Mouse (Mus musculus) stomach, embryonic 14.5 days (tissue): ENCODE measurements at regions not wholly inside any gene's neighbourhood (a gene's known extent, or its start where the extent isn't known, plus 50 kb on each side); places are given as distances from the start of the nearest gene placed in this dataset.

Source experiments
- ATAC-seq: fragments of 200-750 bp; cut with Nextera tagmentation; 2 replicates; pipeline ENCODE4 v1.8.0; 2017; ENCODE audit warnings: low read depth, moderate TSS enrichment; ENCODE audit not compliant: insufficient number of reproducible peaks, insufficient read depth, low FRiP score
- H3K27ac ChIP-seq: fragments of 300-500 bp; sonication (generic); 2 replicates; pipeline ENCODE4 v1.5.1; 2014; ENCODE audit warnings: mild to moderate bottlenecking, low read length, moderate library complexity, mixed read lengths
- H3K27me3 ChIP-seq: fragments of 300-500 bp; sonication (generic); 2 replicates; pipeline ENCODE4 v1.6.1; 2014; ENCODE audit warnings: low read length, control low read depth, mixed read lengths; ENCODE audit not compliant: control insufficient read depth, insufficient read depth
- H3K36me3 ChIP-seq: fragments of 300-500 bp; sonication (generic); 2 replicates; pipeline ENCODE4 v1.6.1; 2014; ENCODE audit warnings: mild to moderate bottlenecking, control low read depth, low read length, moderate library complexity, mixed read lengths; ENCODE audit not compliant: control insufficient read depth, insufficient read depth
- H3K4me1 ChIP-seq: fragments of 300-500 bp; sonication (generic); 2 replicates; pipeline ENCODE4 v1.6.1; 2014; ENCODE audit warnings: low read length, control low read depth, mixed read lengths; ENCODE audit not compliant: control insufficient read depth, insufficient read depth
- H3K4me2 ChIP-seq: fragments of 300-500 bp; sonication (generic); replicated peaks from 2 replicates; pipeline ENCODE4 v1.6.1; 2014; ENCODE audit warnings: low read depth, low read length, control low read depth
- H3K4me3 ChIP-seq: fragments of 300-500 bp; sonication (generic); 2 replicates; pipeline ENCODE4 v1.5.1; 2014; ENCODE audit warnings: low read depth, low read length, control low read depth
- H3K9ac ChIP-seq: fragments of 300-500 bp; sonication (generic); replicated peaks from 2 replicates; pipeline ENCODE4 v1.6.1; 2014; ENCODE audit warnings: low read depth, mild to moderate bottlenecking, control low read depth, low read length, moderate library complexity, mixed read lengths
- H3K9me3 ChIP-seq: fragments of 300-500 bp; sonication (generic); 2 replicates; pipeline ENCODE4 v1.6.1; 2016; ENCODE audit warnings: low read depth, low read length, control low read depth; ENCODE audit not compliant: control insufficient read depth
- WGBS: fragments of 180-500 bp; shearing (Covaris S2); extraction: QIAGEN DNeasy Blood & Tissue Kit; methylation state at CpG from one replicate; pipeline ENCODE4 v1.1.7; 2014; 5-methylcytosine and 5-hydroxymethylcytosine counted together

DNA sequence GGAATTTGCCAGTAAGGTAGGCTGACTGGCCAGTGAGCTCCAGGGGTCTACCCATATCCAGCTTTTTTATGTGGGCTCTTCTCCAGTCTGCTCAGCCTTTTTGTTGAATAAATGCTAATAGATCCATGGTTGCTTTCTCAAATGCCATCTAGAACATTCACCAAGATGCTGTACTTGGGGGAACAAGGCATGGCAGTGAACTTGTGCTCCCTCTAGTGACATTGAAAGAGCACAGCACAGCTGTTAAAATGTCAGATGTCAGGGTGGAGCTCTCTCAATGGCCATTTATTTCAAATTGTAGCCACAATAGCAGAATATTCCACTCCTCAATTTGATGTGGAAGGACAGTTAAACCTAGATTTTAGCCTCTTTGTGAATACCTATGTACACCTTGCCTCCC is 86.3 kb downstream of the Kcnk1 start:
- Histone ChIP-seq H3K4me3 (no peak overlapping the region), H3K4me1 (no peaks in the 10 kb centered on the region), H3K36me3 (no peaks in the 10 kb centered on the region), H3K27me3 (no peaks in the 10 kb centered on the region), H3K9me3 (no peaks in the 10 kb centered on the region), H3K9ac (no peak overlapping the region), H3K4me2 (no peak overlapping the region), H3K27ac (no peak overlapping the region)
- no peak for ATAC-seq

GRCm38 (mm10) chr8:126082827-126083226 is 87.9 kb downstream of the Kcnk1 start:
- WGBS: 85% methylated on average over 1 of the region's 1 CpGs

DNA sequence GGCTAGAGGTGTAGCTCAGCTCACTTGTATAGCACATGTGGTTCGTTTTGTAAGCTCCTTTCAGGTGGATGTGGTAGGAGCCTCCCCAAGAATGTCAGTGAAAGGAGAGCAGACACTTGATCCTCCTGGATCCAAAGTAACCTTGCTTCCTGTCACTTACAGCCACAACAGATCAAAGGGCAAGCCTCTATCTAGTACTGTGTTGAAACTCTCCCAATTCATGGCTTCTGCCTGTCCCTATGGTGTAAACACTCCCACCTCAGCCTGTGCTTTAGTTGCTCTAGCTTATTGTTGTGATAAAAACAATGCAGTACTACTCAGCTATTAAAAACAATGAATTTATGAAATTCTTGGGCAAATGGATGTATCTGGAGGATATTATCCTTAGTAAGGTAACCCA is 95.8 kb downstream of the Kcnk1 start:
- no peak overlapping the region for H3K9ac ChIP-seq
- H3K4me1 ChIP-seq: no peaks in the 10 kb centered on the region
- H3K4me3 ChIP-seq: no peak overlapping the region
- WGBS: 67% methylated on average over 1 of the region's 1 CpGs
- H3K27me3 ChIP-seq: no peaks in the 10 kb centered on the region
- no peaks in the 10 kb centered on the region for H3K36me3 ChIP-seq
- H3K4me2 ChIP-seq: no peak overlapping the region
- no peak overlapping the region for H3K27ac ChIP-seq
- peaks cover 7% of the 10 kb centered on the region; the same call in 1 of the 2 replicates for H3K9me3 ChIP-seq
- no peak for ATAC-seq

More at GRCm38 (mm10) chr8:126082827-126083226, 87.9 kb downstream of the Kcnk1 start:
- no peaks in the 10 kb centered on the region for H3K4me1 ChIP-seq
- no peak overlapping the region for H3K4me3 ChIP-seq
- no peak for ATAC-seq
- no peak overlapping the region for H3K4me2 ChIP-seq
- no peak overlapping the region for H3K9ac ChIP-seq
- H3K9me3 ChIP-seq: no peaks in the 10 kb centered on the region
- no peaks in the 10 kb centered on the region for H3K36me3 ChIP-seq
- H3K27ac ChIP-seq: no peak overlapping the region
- H3K27me3 ChIP-seq: no peaks in the 10 kb centered on the region

GRCm38 (mm10) chr8:126094005-126094404 is 99.0 kb downstream of the Kcnk1 start:
- H3K9ac ChIP-seq: no peak overlapping the region
- H3K36me3 ChIP-seq: no peaks in the 10 kb centered on the region
- no peak overlapping the region for H3K4me2 ChIP-seq
- H3K27me3 ChIP-seq: no peaks in the 10 kb centered on the region
- H3K27ac ChIP-seq: no peak overlapping the region
- H3K4me3 ChIP-seq: no peak overlapping the region
- no peaks in the 10 kb centered on the region for H3K4me1 ChIP-seq
- ATAC-seq: no peak
- 44% methylated on average over 2 of the region's 2 CpGs for WGBS
- peaks cover 4% of the 10 kb centered on the region; the same call in 1 of the 2 replicates for H3K9me3 ChIP-seq

DNA sequence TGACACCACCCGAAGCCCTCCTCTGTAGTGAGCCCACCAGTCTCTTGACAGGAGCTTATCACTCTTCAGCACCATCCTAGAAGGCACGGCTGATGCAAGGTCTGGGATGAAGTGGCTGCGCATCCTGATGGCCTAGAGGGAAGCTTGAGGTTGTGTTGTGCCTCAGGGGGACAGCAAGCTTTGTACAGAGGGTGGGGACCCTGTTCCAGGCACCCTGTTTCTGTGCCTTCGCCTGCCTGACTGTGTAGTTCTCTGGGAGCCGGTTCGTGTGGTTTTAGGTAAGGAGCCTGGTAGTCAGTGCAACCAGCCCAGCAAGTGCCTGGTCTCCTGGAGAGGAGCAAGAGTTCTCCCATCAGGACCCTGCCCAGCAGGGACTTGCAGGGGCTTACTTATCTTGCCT is 101.1 kb downstream of the Kcnk1 start:
- H3K27me3 ChIP-seq: no peaks in the 10 kb centered on the region
- H3K4me2 ChIP-seq: no peak overlapping the region
- H3K36me3 ChIP-seq: no peaks in the 10 kb centered on the region
- no peak overlapping the region for H3K27ac ChIP-seq
- no peak overlapping the region for H3K9ac ChIP-seq
- no peaks in the 10 kb centered on the region for H3K9me3 ChIP-seq
- no peak overlapping the region for H3K4me3 ChIP-seq
- no peaks in the 10 kb centered on the region for H3K4me1 ChIP-seq
- no peak for ATAC-seq
- WGBS: 64% methylated on average over 6 of the region's 6 CpGs

DNA sequence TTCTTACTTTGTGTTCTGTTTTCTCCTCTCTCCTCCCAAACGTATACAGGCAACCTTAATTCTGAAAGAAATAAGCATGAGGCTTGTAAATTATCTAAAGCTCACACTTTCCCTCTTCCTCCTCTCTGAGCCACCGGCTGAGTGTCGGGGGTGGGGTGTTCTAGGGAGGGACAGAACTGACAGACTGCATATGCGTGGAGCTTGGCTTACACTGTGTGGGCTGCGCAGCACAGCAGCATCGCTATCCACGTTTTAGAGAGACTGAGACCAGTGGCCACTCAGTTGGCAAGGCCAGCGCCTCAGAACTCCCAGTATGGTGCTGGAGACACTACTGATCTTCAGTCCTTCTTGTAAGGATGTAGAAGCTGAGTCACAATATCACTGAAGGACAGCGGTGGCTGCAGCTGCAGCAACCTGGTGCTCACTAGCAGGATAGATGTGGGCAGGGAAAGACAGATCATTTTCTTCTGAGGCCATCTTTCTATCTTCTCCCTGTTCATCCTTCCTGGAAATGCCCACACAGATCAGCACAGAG is 101.7 kb downstream of the Kcnk1 start:
- 64% methylated on average over 9 of the region's 9 CpGs for WGBS
- no peak for ATAC-seq
- Histone ChIP-seq H3K4me2 (no peak overlapping the region), H3K4me3 (no peak overlapping the region), H3K27ac (no peak overlapping the region), H3K9ac (no peak overlapping the region), H3K27me3 (no peaks in the 10 kb centered on the region), H3K9me3 (no peaks in the 10 kb centered on the region), H3K36me3 (no peaks in the 10 kb centered on the region), H3K4me1 (no peaks in the 10 kb centered on the region)

- Histone ChIP-seq H3K27ac (no peak overlapping the region), H3K27me3 (no peaks in the 10 kb centered on the region), H3K9me3 (no peaks in the 10 kb centered on the region), H3K9ac (no peak overlapping the region), H3K36me3 (no peaks in the 10 kb centered on the region), H3K4me3 (no peak overlapping the region), H3K4me1 (no peaks in the 10 kb centered on the region), H3K4me2 (no peak overlapping the region)
- 83% methylated on average over 6 of the region's 6 CpGs for WGBS
- no peak for ATAC-seq
Observed at GRCm38 (mm10) chr8:126098886-126099285, 103.9 kb downstream of the Kcnk1 start.

- H3K9me3 ChIP-seq: no peaks in the 10 kb centered on the region
- no peak overlapping the region for H3K27ac ChIP-seq
- ATAC-seq: no peak
- no peak overlapping the region for H3K9ac ChIP-seq
- no peaks in the 10 kb centered on the region for H3K4me1 ChIP-seq
- WGBS: 59% methylated on average over 4 of the region's 4 CpGs
- H3K4me2 ChIP-seq: no peak overlapping the region
- no peaks in the 10 kb centered on the region for H3K27me3 ChIP-seq
- no peak overlapping the region for H3K4me3 ChIP-seq
- H3K36me3 ChIP-seq: no peaks in the 10 kb centered on the region
Observed at GRCm38 (mm10) chr8:126099889-126100288, 104.9 kb downstream of the Kcnk1 start.

DNA sequence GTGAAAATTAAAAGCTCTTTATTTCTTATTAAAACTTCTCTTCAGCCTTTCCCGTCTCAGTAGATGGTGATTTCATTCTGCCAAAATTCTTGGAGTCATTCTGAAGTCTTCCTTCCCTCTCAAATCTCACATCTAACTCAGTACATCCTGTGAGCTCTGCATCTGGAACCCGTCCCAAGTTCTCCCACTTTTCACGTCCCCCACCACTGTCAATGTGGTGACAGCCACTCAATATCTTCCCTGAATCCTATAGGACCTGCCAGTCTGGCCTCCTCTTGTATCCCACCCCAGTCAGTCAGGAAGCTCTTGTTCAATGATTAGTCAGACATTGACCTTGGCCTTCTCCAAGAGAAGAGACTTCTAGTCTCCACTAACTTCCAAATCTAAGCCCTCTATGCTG is 110.1 kb downstream of the Kcnk1 start:
- H3K27ac ChIP-seq: no peak overlapping the region
- no peaks in the 10 kb centered on the region for H3K4me1 ChIP-seq
- no peaks in the 10 kb centered on the region for H3K9me3 ChIP-seq
- H3K36me3 ChIP-seq: no peaks in the 10 kb centered on the region
- no peak for ATAC-seq
- WGBS: 77% methylated on average over 3 of the region's 3 CpGs
- no peak overlapping the region for H3K9ac ChIP-seq
- no peak overlapping the region for H3K4me3 ChIP-seq
- no peaks in the 10 kb centered on the region for H3K27me3 ChIP-seq
- H3K4me2 ChIP-seq: no peak overlapping the region
